Mouse (Mus musculus): ENCODE results near the gene Cpm.
"Not testable (repeated sequence)": the region's sequence is repeated elsewhere in the genome, so short reads cannot be mapped to it uniquely, and the experiment has no call there.

Cpm gene

GRCm38 (mm10) chr10:117594291-117594850, 34.9 kb upstream of the Cpm start:
- no peak for DNase-seq

- no peak for DNase-seq
These were observed 34.4 kb upstream of the Cpm start for GRCm38 (mm10) chr10:117594913-117595312.

- DNase-seq, result no peak
These were observed 33.7 kb upstream of the Cpm start for GRCm38 (mm10) chr10:117595442-117596164.

GRCm38 (mm10) chr10:117596165-117596735, 33.0 kb upstream of the Cpm start:
- DNase-seq, result no peak

- no peak for DNase-seq
These were observed 32.5 kb upstream of the Cpm start for GRCm38 (mm10) chr10:117596771-117597324.

GRCm38 (mm10) chr10:117597371-117598265, 31.7 kb upstream of the Cpm start:
- DNase-seq, result not testable (repeated sequence)

- no peak for DNase-seq
These were observed 30.9 kb upstream of the Cpm start for GRCm38 (mm10) chr10:117598266-117598950.

- DNase-seq, result not testable (repeated sequence)
These were observed 30.2 kb upstream of the Cpm start for GRCm38 (mm10) chr10:117598951-117599572.

- DNase-seq, result no peak
These were observed 27.9 kb upstream of the Cpm start for GRCm38 (mm10) chr10:117601146-117602035.

- DNase-seq, result no peak
These were observed 26.8 kb upstream of the Cpm start for GRCm38 (mm10) chr10:117602325-117603129.

- no peak for DNase-seq
These were observed 26.0 kb upstream of the Cpm start for GRCm38 (mm10) chr10:117603130-117603833.

GRCm38 (mm10) chr10:117603834-117604623, 25.3 kb upstream of the Cpm start:
- no peak for DNase-seq

GRCm38 (mm10) chr10:117604624-117605282, 24.5 kb upstream of the Cpm start:
- no peak for DNase-seq

GRCm38 (mm10) chr10:117605283-117606243, 23.7 kb upstream of the Cpm start:
- no peak for DNase-seq

GRCm38 (mm10) chr10:117606423-117606822, 22.9 kb upstream of the Cpm start:
- no peak for DNase-seq

- no peak for DNase-seq
These were observed 22.1 kb upstream of the Cpm start for GRCm38 (mm10) chr10:117607051-117607803.
